Mouse (Mus musculus) kidney, postnatal 10 days (tissue): ENCODE results near the gene Elp5.

Source experiments
- DNase-seq: peaks from one replicate; pipeline ENCODE4 v3.0.0; 2021; ENCODE audit warnings: mixed read lengths

Elp5 gene

GRCm38 (mm10) chr11:70014880-70015558 is 32.7 kb upstream of the Elp5 start, which contains the start of gene Acadvl:
Gene Acadvl (minus strand): TSS chr11:70015411.
- peak; percentile 94 for DNase-seq

GRCm38 (mm10) chr11:70014051-70014450 is 31.7 kb upstream of the Elp5 start:
- DNase-seq = peak; percentile 9

DNA sequence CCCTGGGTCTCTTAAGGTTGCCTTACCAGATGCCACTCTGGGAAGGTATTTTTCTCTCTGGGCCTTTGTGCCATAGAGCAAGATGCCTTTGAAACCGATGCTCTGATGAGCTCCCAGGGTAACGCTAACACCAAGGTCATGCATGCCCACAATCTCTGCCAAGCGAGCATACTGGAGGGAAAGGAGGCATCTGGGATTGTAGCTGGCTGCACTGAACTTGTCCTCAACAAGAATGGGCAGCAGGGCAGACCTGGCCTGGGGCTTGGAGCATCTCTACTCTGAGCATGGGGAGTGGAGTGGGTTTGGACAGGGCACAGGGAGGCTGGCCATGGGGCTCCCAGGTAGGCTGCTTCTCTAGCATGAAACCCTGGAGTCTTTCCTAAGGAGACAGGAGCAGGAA is 31.1 kb upstream of the Elp5 start:
- peak; percentile 6 for DNase-seq

DNA sequence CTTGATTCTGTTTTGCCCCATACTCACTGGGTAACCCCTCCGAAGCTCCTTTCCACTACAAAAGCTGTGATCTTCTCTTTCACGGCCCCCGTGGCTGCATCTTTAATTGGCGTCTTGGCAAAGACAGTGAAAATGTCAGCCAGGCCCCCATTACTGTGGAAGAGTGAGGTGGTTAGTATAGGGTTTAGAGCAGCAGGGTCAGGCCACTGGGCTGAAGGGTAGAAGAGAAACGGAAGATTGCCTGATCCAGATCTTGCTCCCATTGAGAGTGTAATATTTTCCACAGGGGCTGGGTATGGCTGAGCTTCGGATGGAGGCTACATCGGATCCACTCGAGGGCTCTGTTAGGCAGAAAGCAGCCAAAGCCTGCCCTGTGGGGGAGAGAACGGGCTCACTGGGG is 30.6 kb upstream of the Elp5 start:
- no peak for DNase-seq

DNA sequence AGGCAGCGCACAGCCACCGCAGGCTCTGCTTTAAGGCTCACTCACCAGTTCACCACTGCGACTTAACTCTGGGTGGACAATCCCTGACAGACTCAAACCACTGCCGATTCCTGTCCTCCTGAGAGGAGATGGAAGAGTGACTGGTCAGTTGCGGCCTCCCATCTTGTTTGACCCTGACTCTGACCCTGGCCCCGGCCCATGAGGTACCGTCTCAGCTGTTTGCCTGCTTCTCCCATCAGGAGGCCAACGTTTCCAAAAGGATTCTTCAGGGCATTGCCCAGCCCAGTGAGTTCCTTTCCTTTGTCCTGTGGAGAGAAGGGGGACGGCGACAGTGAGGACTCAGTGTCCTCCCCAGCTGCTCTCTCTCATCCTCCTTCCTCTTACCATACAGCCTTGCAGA is 28.6 kb upstream of the Elp5 start:
- no peak for DNase-seq

DNA sequence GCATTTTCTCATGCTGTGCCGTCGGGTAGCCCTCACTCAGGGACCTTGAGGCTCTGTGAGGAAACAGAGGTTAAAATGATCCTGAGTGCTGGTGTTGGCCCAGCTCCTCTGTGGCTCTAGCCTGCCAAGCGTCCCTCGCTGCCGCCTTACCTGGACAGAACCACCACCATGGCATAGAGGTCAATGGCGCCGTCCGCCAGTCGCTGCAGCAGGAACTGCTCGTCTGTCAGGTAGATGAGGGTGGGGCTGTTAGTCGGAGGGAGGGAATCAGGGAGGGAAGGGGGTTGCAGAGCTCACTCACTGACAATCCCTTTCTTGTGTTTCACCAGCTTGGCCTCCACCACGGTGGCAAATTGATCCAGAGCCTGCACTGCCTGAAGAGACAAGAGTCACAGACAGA is 28.2 kb upstream of the Elp5 start:
- DNase-seq = peak; percentile 11

DNA sequence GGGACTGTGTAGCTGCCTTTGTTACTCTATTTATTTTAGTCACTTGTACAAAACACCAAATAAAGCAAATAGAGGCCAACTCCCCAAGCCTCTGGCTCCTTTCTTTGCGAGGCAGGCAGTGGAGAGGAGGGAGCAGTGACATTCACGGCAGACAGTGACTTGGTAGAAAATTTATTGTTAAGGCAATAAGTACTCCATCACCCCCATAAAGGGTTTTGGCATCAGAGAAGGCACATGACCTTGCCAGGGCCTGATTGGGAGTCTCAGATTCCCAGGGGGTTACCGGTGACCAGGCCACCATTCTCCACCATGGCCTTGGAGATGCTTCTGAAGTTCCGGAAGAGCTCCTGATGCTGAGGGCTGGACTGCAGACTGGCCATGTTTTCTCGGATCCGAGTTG is 27.7 kb upstream of the Elp5 start:
- no peak for DNase-seq

DNA sequence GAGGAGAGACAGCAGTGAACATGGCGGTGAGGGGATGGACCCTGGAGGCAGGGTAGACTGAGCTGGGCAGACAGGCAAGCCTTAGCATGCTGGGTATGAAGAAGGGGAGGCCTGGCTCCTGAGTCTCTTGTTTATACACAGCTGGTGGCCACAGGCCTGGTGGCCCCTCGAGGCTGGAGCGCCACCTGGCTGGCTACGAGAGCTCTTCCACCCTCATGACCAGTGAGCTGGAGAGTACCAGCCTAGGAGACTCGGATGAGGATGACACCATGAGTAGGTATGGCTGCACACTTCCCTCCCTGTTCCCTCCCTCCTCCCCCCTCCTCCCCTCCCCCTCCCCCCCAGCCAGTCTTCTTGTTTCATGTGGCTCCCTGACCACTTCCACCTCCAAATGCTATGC is 23.2 kb upstream of the Elp5 start:
- no peak for DNase-seq

- no peak for DNase-seq
Measured at GRCm38 (mm10) chr11:70002471-70002870, 20.2 kb upstream of the Elp5 start.

- DNase-seq = peak; percentile 67
Measured at GRCm38 (mm10) chr11:70001865-70002264, 19.5 kb upstream of the Elp5 start.

GRCm38 (mm10) chr11:70001159-70001558 is 18.8 kb upstream of the Elp5 start:
- DNase-seq = no peak

- peak; percentile 96 for DNase-seq
Measured at GRCm38 (mm10) chr11:70000396-70000898, 18.1 kb upstream of the Elp5 start, which contains the start of gene Dvl2. Gene Dvl2 (plus strand): TSS chr11:70000595.

- DNase-seq = no peak
Measured at GRCm38 (mm10) chr11:69999666-70000065, 17.3 kb upstream of the Elp5 start.

GRCm38 (mm10) chr11:69998567-69999491 is 16.5 kb upstream of the Elp5 start:
- peak; percentile 26 for DNase-seq

DNA sequence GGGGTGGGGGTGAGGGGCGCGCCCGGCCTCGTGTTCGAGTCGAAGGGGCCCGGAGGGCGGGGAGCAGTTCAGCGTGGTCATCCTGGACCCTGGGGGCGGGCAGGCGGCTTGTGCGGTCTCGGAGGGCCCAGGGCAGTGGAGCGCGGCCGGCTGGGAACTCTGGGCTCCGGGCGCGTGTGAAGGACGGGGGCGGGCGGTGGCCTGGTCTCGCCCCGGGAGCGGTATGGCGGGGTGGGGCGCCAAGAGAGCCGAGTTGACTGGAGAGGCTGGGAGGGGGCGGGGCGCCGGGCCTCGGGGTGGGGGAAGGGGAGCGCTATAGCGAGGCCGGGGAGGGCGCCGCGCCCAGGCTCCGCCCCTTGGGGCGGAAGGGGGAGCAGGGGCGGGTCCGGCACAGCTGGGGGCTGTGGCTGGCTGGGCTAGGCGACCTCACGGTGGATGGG is 14.8 kb upstream of the Elp5 start:
- peak; percentile 96 for DNase-seq

DNA sequence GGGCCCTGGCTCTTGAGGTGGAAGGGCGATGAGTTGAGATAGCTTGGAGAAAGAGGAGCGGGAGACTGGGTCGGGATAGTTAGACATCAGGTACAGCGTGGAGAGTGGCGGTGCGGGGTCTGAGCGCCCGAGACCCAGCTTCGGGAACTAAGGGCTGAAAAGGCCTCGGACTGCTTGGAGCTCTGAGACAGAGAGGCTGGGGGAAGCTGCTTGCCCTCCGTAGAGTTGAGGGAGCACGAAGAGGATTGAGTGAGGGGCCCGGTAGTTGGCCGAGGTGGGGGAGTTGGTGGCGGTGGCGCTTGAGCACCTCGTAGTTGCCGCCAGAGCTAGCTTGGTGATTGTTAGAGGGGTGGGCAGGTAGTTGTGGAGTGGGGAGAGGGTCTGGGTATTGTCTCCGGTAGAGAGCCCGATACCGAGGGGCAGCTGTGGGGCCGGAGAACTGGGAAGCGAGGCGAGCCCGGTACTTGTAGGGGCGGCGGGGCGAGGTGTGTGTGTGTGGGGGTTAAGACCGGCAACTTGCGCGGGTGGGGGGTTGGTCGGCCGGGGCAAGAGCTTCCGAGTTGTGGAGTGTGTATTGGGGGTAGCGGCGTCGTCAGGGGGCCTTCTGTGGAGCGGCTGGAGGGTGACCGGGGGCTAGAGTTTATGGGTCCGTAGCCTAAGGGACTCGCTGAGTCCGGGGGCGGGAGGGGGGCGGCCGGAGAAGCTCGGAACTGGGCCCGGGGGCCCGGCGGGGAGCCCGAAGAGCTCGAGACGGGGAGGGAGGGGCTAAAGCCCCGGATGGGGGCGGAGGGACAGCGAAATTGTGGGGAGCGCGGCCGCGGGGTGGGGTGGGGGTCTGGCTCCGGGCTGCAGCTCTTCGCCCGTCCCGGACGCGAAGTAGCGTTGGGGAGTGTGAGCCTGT is 14.1 kb upstream of the Elp5 start:
- peak; percentile 82 for DNase-seq

GRCm38 (mm10) chr11:69995391-69995960 is 13.2 kb upstream of the Elp5 start, which contains the start of gene Phf23:
Gene Phf23 (plus strand): TSS chr11:69995777.
- DNase-seq = peak; percentile 98

DNA sequence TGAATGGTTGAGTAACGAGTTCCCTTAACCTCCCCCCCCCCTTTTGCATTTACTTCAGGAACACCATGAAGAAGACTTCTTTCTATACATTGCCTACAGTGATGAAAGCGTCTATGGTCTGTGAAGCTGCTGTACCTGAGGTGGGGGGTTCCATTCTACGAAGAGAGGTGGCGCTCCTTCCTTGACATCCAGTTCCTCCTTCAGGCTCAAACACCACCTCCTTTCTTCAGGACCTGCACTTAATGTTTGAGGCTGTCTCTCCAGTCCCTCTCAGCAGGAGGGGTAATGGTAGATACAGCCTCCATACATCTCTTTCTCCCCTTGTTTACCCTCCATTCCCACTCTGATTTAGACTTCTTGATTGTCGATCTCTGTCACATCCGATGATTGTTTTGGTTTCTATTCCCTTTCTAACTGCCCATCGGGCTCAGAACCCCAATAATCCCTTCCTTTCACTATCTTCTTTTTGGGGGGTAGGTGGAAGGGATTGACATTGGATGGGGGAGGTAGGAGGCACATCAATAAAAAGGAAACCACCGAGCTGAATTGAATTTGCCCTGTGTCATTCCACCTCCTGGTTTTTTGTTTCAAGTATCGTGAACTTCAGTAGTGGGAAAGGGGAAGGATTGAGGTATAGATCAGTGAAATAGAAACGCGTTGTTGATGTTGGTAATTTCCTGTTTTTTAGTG is 12.2 kb upstream of the Elp5 start:
- DNase-seq = no peak

GRCm38 (mm10) chr11:69992932-69993331 is 10.6 kb upstream of the Elp5 start:
- DNase-seq = peak; percentile 9

DNA sequence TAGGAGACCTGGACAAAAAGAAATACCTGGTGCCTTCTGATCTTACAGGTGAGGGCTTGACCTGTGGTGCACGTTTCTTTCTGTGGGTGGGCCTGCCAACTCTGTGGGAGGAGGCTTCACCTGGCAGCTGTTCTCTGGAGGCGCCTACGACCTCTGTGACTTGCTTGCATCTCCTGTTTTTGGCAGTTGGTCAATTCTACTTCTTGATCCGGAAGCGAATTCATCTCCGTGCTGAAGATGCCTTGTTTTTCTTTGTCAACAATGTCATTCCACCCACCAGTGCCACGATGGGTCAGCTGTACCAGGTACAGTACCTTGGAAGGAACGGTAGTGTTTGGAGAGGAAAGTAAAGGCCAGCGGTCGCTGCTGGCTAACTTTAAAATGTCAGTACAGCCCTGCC is 10.1 kb upstream of the Elp5 start:
- DNase-seq = peak; percentile 36

GRCm38 (mm10) chr11:69991711-69992110 is 9.4 kb upstream of the Elp5 start:
- DNase-seq = no peak
